8 mouse cellular contexts compared by ENCODE assay signal in the genomic region with DNA sequence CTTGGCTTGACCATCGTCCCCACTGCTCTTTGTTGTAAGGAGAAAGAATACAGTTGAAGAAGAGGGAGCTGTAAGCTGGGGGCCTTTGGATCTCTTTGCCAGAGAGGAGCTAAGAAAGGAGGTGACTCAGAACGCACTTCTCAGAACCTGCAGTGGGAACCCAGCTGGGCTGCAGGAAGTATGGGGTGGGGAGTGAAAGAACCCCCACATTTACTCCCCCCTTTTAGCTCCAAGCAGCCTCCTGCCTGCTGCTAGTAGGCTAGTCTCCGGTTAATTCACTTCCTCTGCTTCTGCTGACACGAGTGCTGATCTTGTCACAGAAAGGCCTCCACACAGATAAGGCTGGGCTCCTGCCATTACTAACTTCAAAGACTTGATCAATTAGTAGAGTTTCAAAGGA. TPM values are rescaled to one million over a fixed set of nuclear protein-coding genes. Genes with fewer than 3 reads are reported as not detected.
A peak's percentile ranks its signal among the peaks of the same experiment; 100 is the strongest.
DNase-seq lines count a peak whose midpoint lies in the region; ATAC-seq and TF ChIP-seq lines count a peak whose summit lies in the region.

No protein-coding gene starts in this region.

- no peak for TF ChIP-seq CTCF in embryonic fibroblast, embryonic 13.5 days (IDR thresholded peaks at IDR 0.05; ENCODE audit: borderline replicate concordance, insufficient read depth, low read length)

- H3K4me3 ChIP-seq in embryonic fibroblast, embryonic 13.5 days (ENCODE audit: insufficient read depth, low read length): no peak overlapping the region
- H3K4me3 ChIP-seq in limb, embryonic 11.5 days (ENCODE audit: low read depth, low read length): no peak overlapping the region

- no peaks in the 10 kb centered on the region for H3K9me3 ChIP-seq in limb, embryonic 11.5 days (ENCODE audit: control insufficient read depth, low read length)

- peak overlapping the region; percentile 28; the same call in 1 of the 2 replicates for H3K9ac ChIP-seq in limb, embryonic 11.5 days (ENCODE audit: low read length)

- H3K4me2 ChIP-seq in limb, embryonic 11.5 days (ENCODE audit: low read depth, severe bottlenecking): no peak overlapping the region

- intact Hi-C loops in gastrocnemius, postnatal 36 days (cut with DNase I): loop anchor here (5.0 kb wide), 2 partner anchors 50 to 115 kb away; no protein-coding TSS in a partner anchor

- H3K27me3 ChIP-seq in limb, embryonic 11.5 days (ENCODE audit: control insufficient read depth, insufficient read depth, low read length): no peaks in the 10 kb centered on the region

- H3K27ac ChIP-seq in embryonic fibroblast, embryonic 13.5 days (ENCODE audit: insufficient read depth, low read length): peak overlapping the region; percentile 47; the same call in 1 of the 2 replicates
- peak overlapping the region; percentile 63 for H3K27ac ChIP-seq in limb, embryonic 11.5 days (replicated peaks; ENCODE audit: low read depth, low read length)

- no peak for TF ChIP-seq POLR2A in embryonic fibroblast, embryonic 13.5 days (IDR thresholded peaks at IDR 0.05; ENCODE audit: low read depth, low read length)

- H3K4me1 ChIP-seq in embryonic fibroblast, embryonic 13.5 days (ENCODE audit: control insufficient read depth, insufficient read depth, low read length): peaks cover 30% of the 10 kb centered on the region
- peaks cover 40% of the 10 kb centered on the region for H3K4me1 ChIP-seq in limb, embryonic 11.5 days (ENCODE audit: control insufficient read depth, insufficient read depth, low read length)

- no peaks in the 10 kb centered on the region for H3K36me3 ChIP-seq in limb, embryonic 11.5 days (ENCODE audit: control insufficient read depth, insufficient read depth, low read length)

- peak; percentile 93 for DNase-seq in heart, adult 11 months
- no peak for DNase-seq in heart, postnatal 4 days
- peak; percentile 77 for DNase-seq in 416B (ENCODE audit: low read depth)
- no peak for DNase-seq in limb, embryonic 11.5 days (ENCODE audit: low spot score)
- DNase-seq in thymus, postnatal 0 days (ENCODE audit: low spot score): peak; percentile 58
- no peak for DNase-seq in gastrocnemius, postnatal 36 days
- no peak for DNase-seq in urinary bladder, postnatal 4 days (ENCODE audit: low spot score in 2 of 2)

- 6% methylated on average over 4 of the region's 4 CpGs for WGBS in limb, embryonic 11.5 days

- ATAC-seq in limb, embryonic 11.5 days (ENCODE audit: insufficient number of reproducible peaks, low FRiP score, low TSS enrichment, low read depth): no peak

RNA-seq across cellular contexts. Expression of a gene that starts 12.5 kb away (rescaled TPM):
- total RNA-seq in heart, postnatal 4 days (2021): 10 to 100 TPM; 26.1 to 26.6 TPM
- polyA plus RNA-seq in embryonic fibroblast, embryonic 13.5 days (2011; ENCODE audit: insufficient read length, low read depth, missing spikeins): 37.2 and 48.4 TPM in 2 replicates
- polyA plus RNA-seq in limb, embryonic 11.5 days (2014; fragmentation: Nextera tagmentation; extraction: Ambion mirVana): 12.4 and 15.0 TPM in 2 replicates
- 6.4 and 10.8 TPM in 2 replicates for polyA plus RNA-seq in thymus, postnatal 0 days (2015; fragmentation: Nextera tagmentation; extraction: Ambion mirVana)
- 1 to 10 TPM; 7.1 to 9.7 TPM for total RNA-seq in gastrocnemius, postnatal 36 days (2021)

RNA-seq across cellular contexts. Expression of a gene that starts 59.7 kb away (rescaled TPM):
- total RNA-seq in heart, postnatal 4 days (2021): 1 to 10 TPM; 8.8 to 9.4 TPM
- polyA plus RNA-seq in embryonic fibroblast, embryonic 13.5 days (2011; ENCODE audit: insufficient read length, low read depth, missing spikeins): 13.4 and 13.8 TPM in 2 replicates
- 2.9 and 3.1 TPM in 2 replicates for polyA plus RNA-seq in limb, embryonic 11.5 days (2014; fragmentation: Nextera tagmentation; extraction: Ambion mirVana)
- 31.1 and 34.0 TPM in 2 replicates for polyA plus RNA-seq in thymus, postnatal 0 days (2015; fragmentation: Nextera tagmentation; extraction: Ambion mirVana)
- 10 to 100 TPM in 1 of 2 experiments, 1 to 10 TPM in 1; 8.1 to 11.5 TPM for total RNA-seq in gastrocnemius, postnatal 36 days (2021)

Comparison
In these comparisons a context has a peak if more than half of its experiments do, and no peak if none do; other contexts are left out.
1. DNase-seq: peak in heart, adult 11 months (single experiment), 416B (single experiment) and thymus, postnatal 0 days (single experiment); none in heart, postnatal 4 days (single experiment), limb, embryonic 11.5 days (single experiment), gastrocnemius, postnatal 36 days (0 of 2) and urinary bladder, postnatal 4 days (0 of 2).